Mouse (Mus musculus) liver, postnatal 0 days (tissue): ENCODE results near the gene Mdfi.

Experiments used
- CTCF ChIP-seq: sonication (generic); IDR thresholded peaks from 2 replicates; pipeline ENCODE4 v1.5.1; 2016; ENCODE audit warnings: antibody characterized with exemption, low read depth
- EP300 ChIP-seq: IDR thresholded peaks from 2 replicates; pipeline ENCODE4 v1.6.1; 2016; ENCODE audit warnings: antibody characterized with exemption, low read depth, mild to moderate bottlenecking

DNA sequence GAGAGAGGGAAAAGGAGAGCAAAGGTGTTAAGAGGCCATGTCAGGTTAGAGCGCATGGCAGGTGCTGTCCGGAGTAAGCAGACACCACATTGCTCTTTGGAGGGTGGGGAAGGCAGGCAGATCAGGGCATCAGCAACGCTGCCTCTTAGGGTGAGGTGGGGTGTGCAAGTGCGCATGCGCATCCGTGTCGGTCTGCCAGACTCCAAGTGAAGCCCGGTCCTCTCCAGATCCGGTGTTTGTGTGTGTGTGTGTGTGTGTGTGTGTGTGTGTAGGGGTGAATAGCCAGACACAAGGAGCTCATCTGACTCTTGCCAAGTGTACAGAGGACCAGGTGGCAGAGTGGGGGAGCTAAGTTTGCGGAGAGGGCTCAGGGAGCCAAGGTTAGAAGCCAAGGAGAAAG lies 31.5 kb upstream of the Mdfi start:
- no peak for TF ChIP-seq CTCF
- no peak for TF ChIP-seq EP300
